Mouse (Mus musculus) ES-E14 (cell line): Measurements from ENCODE around the gene F2rl1.

Experiments used
- MAFK ChIP-seq: IDR thresholded peaks from 2 replicates; pipeline ENCODE4 v1.6.1; 2014; ENCODE audit warnings: mild to moderate bottlenecking, low read depth, low read length, inconsistent platforms; ENCODE audit not compliant: insufficient read depth
- ZC3H11A ChIP-seq: IDR thresholded peaks from 2 replicates; pipeline ENCODE4 v1.6.1; 2012; ENCODE audit warnings: low read depth, mild to moderate bottlenecking, inconsistent platforms, low read length, borderline replicate concordance

- TF ChIP-seq ZC3H11A (no peak), MAFK (no peak)
Measured at GRCm38 (mm10) chr13:95569326-95569725, 44.3 kb upstream of the F2rl1 start.
